ENCODE assay signal across 8 mouse cellular contexts in genomic region chr15:79347845-79348506, GRCm38 (mm10). TPM values are rescaled to one million over a fixed set of nuclear protein-coding genes. Genes with fewer than 3 reads are reported as not detected.
DNase-seq lines count a peak whose midpoint lies in the region; ATAC-seq and TF ChIP-seq lines count a peak whose summit lies in the region.

No protein-coding gene starts in this region.

- H3K4me3 ChIP-seq in testis, adult 2 months (ENCODE audit: control insufficient read depth, low read depth, low read length), result peak overlapping the region; percentile 84
- H3K4me3 ChIP-seq in liver, embryonic 14.5 days (ENCODE audit: insufficient read depth in 1 of 2, low read depth in 2 of 2, low read length in 2 of 2), result peak overlapping the region; percentile 70 to 77

- no peak overlapping the region for H3K27ac ChIP-seq in testis, adult 2 months (ENCODE audit: control insufficient read depth, insufficient read depth, low read depth, low read length)
- H3K27ac ChIP-seq in liver, embryonic 14.5 days, result peak overlapping the region; percentile 51; the same call in 1 of the 2 replicates

- peaks cover 17% of the 10 kb centered on the region for H3K4me1 ChIP-seq in testis, adult 2 months (ENCODE audit: control insufficient read depth, insufficient read depth, low read length)
- peaks cover 0 to 22% of the 10 kb centered on the region in 2 experiments; a peak in 3 of 4 replicates for H3K4me1 ChIP-seq in liver, embryonic 14.5 days (replicated peaks; ENCODE audit: control insufficient read depth in 2 of 2, insufficient read depth in 2 of 2, low read length in 1 of 2)

- H3K4me2 ChIP-seq in liver, embryonic 14.5 days (ENCODE audit: low read depth), result peak overlapping the region; percentile 85

- H3K27me3 ChIP-seq in testis, adult 2 months (ENCODE audit: control insufficient read depth, insufficient read depth, low read length), result no peaks in the 10 kb centered on the region
- peaks cover 14% of the 10 kb centered on the region for H3K27me3 ChIP-seq in liver, embryonic 14.5 days (ENCODE audit: control insufficient read depth, insufficient read depth, low read length)

- 1% methylated on average over 46 of the region's 46 CpGs for WGBS in liver, embryonic 14.5 days (ENCODE audit: insufficient replicate concordance)

- H3K36me3 ChIP-seq in testis, adult 2 months (ENCODE audit: control insufficient read depth, insufficient read depth, low read length), result no peaks in the 10 kb centered on the region
- no peaks in the 10 kb centered on the region for H3K36me3 ChIP-seq in liver, embryonic 14.5 days (replicated peaks; ENCODE audit: control insufficient read depth, insufficient read depth, low read depth)

- TF ChIP-seq EP300 in liver, embryonic 14.5 days (IDR thresholded peaks at IDR 0.05; ENCODE audit: low read depth), result peak; percentile 16; the same call in 1 of the 2 replicates

- H3K9me3 ChIP-seq in liver, embryonic 14.5 days (ENCODE audit: control insufficient read depth, low read length), result no peaks in the 10 kb centered on the region

- peak; percentile 80 for ATAC-seq in inflammation-experienced regulatory T-cells, adult 6 months
- ATAC-seq in liver, embryonic 14.5 days (ENCODE audit: insufficient read depth), result peak; percentile 86

- no peak for DNase-seq in testis, postnatal 14 days (ENCODE audit: low spot score)
- DNase-seq in cerebellum, postnatal 14 days, result peak; percentile 66 to 76
- DNase-seq in gastrocnemius, postnatal 25 days, result peak; percentile 79
- peak in 2 of 3 experiments; percentile 57 to 85 for DNase-seq in liver, embryonic 14.5 days (ENCODE audit: low read depth in 3 of 3, low spot score in 3 of 3)
- peak; percentile 95 for DNase-seq in naive thymus-derived CD4-positive, alpha-beta T cell, adult 2 months (ENCODE audit: low read depth)
- DNase-seq in thymus, postnatal 14 days, result peak; percentile 84

- no peak for TF ChIP-seq CTCF in testis, adult 2 months (IDR thresholded peaks at IDR 0.05; ENCODE audit: control insufficient read depth, insufficient read depth, insufficient replicate concordance, low read depth, low read length)
- peak; percentile 34; the same call in 1 of the 2 replicates for TF ChIP-seq CTCF in liver, embryonic 14.5 days (IDR thresholded peaks at IDR 0.05; ENCODE audit: low read depth)

- no peak for TF ChIP-seq POLR2A in testis, adult 2 months (IDR thresholded peaks at IDR 0.05; ENCODE audit: control insufficient read depth, low read depth, low read length)

- peak overlapping the region; percentile 76 for H3K9ac ChIP-seq in liver, embryonic 14.5 days (replicated peaks)

RNA-seq across cellular contexts. Expression of gene Maff, which starts 1.6 kb away (rescaled TPM):
- 0.77 and 1.1 TPM in 2 replicates for polyA plus RNA-seq in testis, adult 2 months (2012; rRNA removed)
- total RNA-seq in gastrocnemius, postnatal 25 days (2021), result 1 to 10 TPM; 2.7 to 3.8 TPM
- polyA plus RNA-seq in inflammation-experienced regulatory T-cells, adult 6 months (2017; shearing (Covaris generic)), result 1 to 10 TPM in 2 of 3 experiments, under 1 TPM in 1; 0.84 to 5.5 (median 1.5) TPM
- polyA plus RNA-seq in liver, embryonic 14.5 days (2012; rRNA removed), result 1.8 TPM in 2 replicates
- polyA plus RNA-seq in liver, embryonic 14.5 days (2014; fragmentation: Nextera tagmentation; extraction: Ambion mirVana), result 0.80 and 1.1 TPM in 2 replicates

RNA-seq across cellular contexts. Expression of gene Pla2g6, which starts 19.8 kb away (rescaled TPM):
- 303 and 357 TPM in 2 replicates for polyA plus RNA-seq in testis, adult 2 months (2012; rRNA removed)
- 10 to 100 TPM; 15.0 to 16.0 TPM for total RNA-seq in gastrocnemius, postnatal 25 days (2021)
- 10 to 100 TPM; 12.5 to 18.4 (median 15.1) TPM for polyA plus RNA-seq in inflammation-experienced regulatory T-cells, adult 6 months (2017; shearing (Covaris generic))
- polyA plus RNA-seq in liver, embryonic 14.5 days (2012; rRNA removed), result 10.5 and 11.8 TPM in 2 replicates
- 7.9 and 9.9 TPM in 2 replicates for polyA plus RNA-seq in liver, embryonic 14.5 days (2014; fragmentation: Nextera tagmentation; extraction: Ambion mirVana)

RNA-seq across cellular contexts. Expression of gene Tmem184b, which starts 55.4 kb away (rescaled TPM):
- polyA plus RNA-seq in testis, adult 2 months (2012; rRNA removed), result 9.7 and 11.8 TPM in 2 replicates
- 10 to 100 TPM; 28.4 to 30.4 TPM for total RNA-seq in gastrocnemius, postnatal 25 days (2021)
- 10 to 100 TPM in 1 of 3 experiments, 1 to 10 TPM in 2; 8.2 to 12.8 (median 9.2) TPM for polyA plus RNA-seq in inflammation-experienced regulatory T-cells, adult 6 months (2017; shearing (Covaris generic))
- 7.2 and 10.3 TPM in 2 replicates for polyA plus RNA-seq in liver, embryonic 14.5 days (2012; rRNA removed)
- polyA plus RNA-seq in liver, embryonic 14.5 days (2014; fragmentation: Nextera tagmentation; extraction: Ambion mirVana), result 5.7 and 8.6 TPM in 2 replicates

Comparison
In these comparisons a context has a peak if more than half of its experiments do, and no peak if none do; other contexts are left out.
1. RNA of gene Pla2g6, which starts 19.8 kb away (polyA plus RNA-seq): 303 to 357 TPM in testis, adult 2 months; 12.5 to 18.4 TPM in inflammation-experienced regulatory T-cells, adult 6 months and 7.9 to 11.8 TPM in liver, embryonic 14.5 days; every median in the first group is over 10 times any median in the second.